Mouse (Mus musculus): ENCODE data around the gene Ush2a.

- TF ChIP-seq POLR2A (IDR thresholded peaks at IDR 0.05; ENCODE audit: control insufficient read depth, low read depth, low read length) (no peak), CTCF (IDR thresholded peaks at IDR 0.05; ENCODE audit: control insufficient read depth, insufficient read depth, insufficient replicate concordance, low read depth, low read length) (no peak)
Observed at GRCm38 (mm10) chr1:188260259-188261107, 1.3 kb upstream of the Ush2a start.
